Mouse (Mus musculus): ENCODE data around the gene Htra1. TPM values are rescaled to one million over a fixed set of nuclear protein-coding genes. Genes with fewer than 3 reads are reported as not detected.
A peak's percentile ranks its signal among the peaks of the same experiment; 100 is the strongest.

Htra1 gene
- total and polyA plus RNA-seq, 2 experiments from 2014 or later = 49.4 to 58.7 TPM

DNA sequence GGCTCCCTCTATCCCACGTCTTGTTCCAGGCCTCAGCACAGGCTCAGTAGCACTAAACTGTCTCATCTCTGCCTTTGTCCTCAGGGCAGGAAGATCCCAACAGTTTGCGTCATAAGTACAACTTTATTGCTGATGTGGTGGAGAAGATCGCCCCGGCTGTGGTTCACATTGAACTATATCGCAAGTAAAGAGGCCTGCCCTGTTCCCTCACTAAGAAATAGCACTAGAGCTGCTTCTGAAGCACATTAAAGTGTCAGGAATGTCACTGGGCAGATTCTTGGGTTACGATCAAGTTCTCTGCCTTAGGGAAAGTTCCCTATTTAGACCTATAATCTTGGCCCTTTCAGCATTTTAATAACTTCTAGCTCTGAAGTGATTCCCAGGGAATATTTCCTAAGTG is 25.5 kb downstream of the Htra1 start:
- 88% methylated on average over 6 of the region's 6 CpGs for WGBS
- no peak for ATAC-seq
- H3K9me3 ChIP-seq (ENCODE audit: low read length) = no peaks in the 10 kb centered on the region
- TF ChIP-seq CTCF (IDR thresholded peaks at IDR 0.05; ENCODE audit: low read depth) = no peak
- no peak overlapping the region for H3K9ac ChIP-seq (replicated peaks; ENCODE audit: low read length)
- no peaks in the 10 kb centered on the region for H3K36me3 ChIP-seq (ENCODE audit: insufficient read depth, low read length)
- H3K27ac ChIP-seq = no peak overlapping the region
- DNase-seq (ENCODE audit: low spot score) = no peak
- H3K4me2 ChIP-seq (ENCODE audit: low read depth, low read length) = no peak overlapping the region
- H3K4me3 ChIP-seq (ENCODE audit: low read length) = no peak overlapping the region
- H3K4me1 ChIP-seq (ENCODE audit: insufficient read depth, low read length) = no peaks in the 10 kb centered on the region
- no peaks in the 10 kb centered on the region for H3K27me3 ChIP-seq (ENCODE audit: insufficient read depth, low read length)

DNA sequence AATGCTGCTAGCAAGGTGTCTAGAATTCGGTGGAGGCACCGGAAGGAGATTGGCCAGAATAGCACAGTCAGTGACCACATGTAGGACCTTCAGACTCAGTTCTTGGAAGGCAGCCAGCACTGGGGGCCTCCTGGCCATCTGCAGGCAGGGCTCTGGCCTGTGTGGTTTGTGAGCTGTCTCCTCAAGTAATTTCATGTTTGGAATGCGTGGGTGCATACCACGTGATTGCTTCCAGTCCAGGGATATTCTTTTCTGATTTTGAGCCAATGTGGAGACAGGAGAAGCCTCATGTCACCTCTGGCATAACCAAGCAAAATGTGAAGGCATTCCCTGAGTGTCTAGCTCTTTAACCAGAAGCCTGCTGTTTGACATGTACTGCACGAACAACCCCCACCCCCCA is 28.8 kb downstream of the Htra1 start:
- H3K4me3 ChIP-seq (ENCODE audit: low read length) = no peak overlapping the region
- no peaks in the 10 kb centered on the region for H3K4me1 ChIP-seq (ENCODE audit: insufficient read depth, low read length)
- H3K9ac ChIP-seq (replicated peaks; ENCODE audit: low read length) = no peak overlapping the region
- 0 out of 2 replicates have a peak overlapping the region, but pooled peaks have one; percentile 72 for H3K27ac ChIP-seq
- no peaks in the 10 kb centered on the region for H3K9me3 ChIP-seq (ENCODE audit: low read length)
- no peaks in the 10 kb centered on the region for H3K36me3 ChIP-seq (ENCODE audit: insufficient read depth, low read length)
- ATAC-seq = no peak
- WGBS = 38% methylated on average over 5 of the region's 5 CpGs
- TF ChIP-seq CTCF (IDR thresholded peaks at IDR 0.05; ENCODE audit: low read depth) = no peak
- no peaks in the 10 kb centered on the region for H3K27me3 ChIP-seq (ENCODE audit: insufficient read depth, low read length)
- H3K4me2 ChIP-seq (ENCODE audit: low read depth, low read length) = no peak overlapping the region
- DNase-seq (ENCODE audit: low spot score) = peak; percentile 59

DNA sequence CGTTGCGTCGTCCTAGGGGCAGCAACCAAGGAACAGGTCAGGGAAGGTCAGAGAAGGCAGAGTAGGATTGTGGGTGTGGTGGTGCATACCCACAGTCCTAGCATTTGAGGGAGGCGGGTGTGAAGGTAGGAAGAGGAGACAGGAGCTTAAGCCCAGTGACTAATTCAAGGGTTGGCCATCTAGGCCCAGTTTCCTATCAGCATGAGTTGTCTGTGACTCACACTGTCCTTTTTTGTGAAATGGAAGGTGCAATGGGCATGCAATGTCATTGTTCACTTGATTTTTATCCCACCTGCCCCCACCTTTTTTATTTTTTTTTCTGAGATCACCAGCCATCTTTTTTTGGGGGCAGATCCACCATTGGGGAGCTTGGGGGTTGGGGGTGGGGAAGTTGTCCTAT is 29.5 kb downstream of the Htra1 start:
- Histone ChIP-seq H3K4me3 (ENCODE audit: low read length) (no peak overlapping the region), H3K27me3 (ENCODE audit: insufficient read depth, low read length) (no peaks in the 10 kb centered on the region), H3K9me3 (ENCODE audit: low read length) (no peaks in the 10 kb centered on the region), H3K27ac (peak overlapping the region; percentile 72; the same call in 1 of the 2 replicates), H3K4me1 (ENCODE audit: insufficient read depth, low read length) (no peaks in the 10 kb centered on the region), H3K9ac (replicated peaks; ENCODE audit: low read length) (no peak overlapping the region), H3K36me3 (ENCODE audit: insufficient read depth, low read length) (no peaks in the 10 kb centered on the region), H3K4me2 (ENCODE audit: low read depth, low read length) (no peak overlapping the region)
- ATAC-seq (no peak), DNase-seq (ENCODE audit: low spot score) (no peak)
- no peak for TF ChIP-seq CTCF (IDR thresholded peaks at IDR 0.05; ENCODE audit: low read depth)
- 94% methylated on average over 4 of the region's 4 CpGs for WGBS

DNA sequence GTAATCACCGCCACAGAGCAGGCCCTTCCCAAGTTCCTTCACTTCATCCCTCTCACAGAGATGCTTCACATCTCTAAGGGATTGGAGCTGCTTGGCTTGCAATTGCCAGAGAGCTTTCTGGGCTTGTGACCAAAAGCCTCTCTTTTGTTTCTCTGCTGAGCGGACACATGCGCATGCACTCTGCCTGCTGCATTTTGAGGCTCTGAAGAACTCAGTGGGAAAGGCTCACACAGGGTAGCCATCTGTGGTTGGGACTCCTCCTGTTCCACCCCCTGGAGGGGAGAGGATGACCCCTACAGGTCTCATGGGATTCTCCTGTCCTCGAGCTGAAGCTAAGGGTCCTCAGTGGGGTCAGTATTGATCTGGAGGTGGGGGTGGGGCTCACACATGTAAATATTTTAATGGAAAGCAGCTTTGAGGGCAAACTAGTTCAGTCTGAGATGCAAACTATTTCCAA is 30.0 kb downstream of the Htra1 start:
- no peak overlapping the region for H3K9ac ChIP-seq (replicated peaks; ENCODE audit: low read length)
- no peaks in the 10 kb centered on the region for H3K36me3 ChIP-seq (ENCODE audit: insufficient read depth, low read length)
- no peaks in the 10 kb centered on the region for H3K4me1 ChIP-seq (ENCODE audit: insufficient read depth, low read length)
- no peak for TF ChIP-seq CTCF (IDR thresholded peaks at IDR 0.05; ENCODE audit: low read depth)
- no peak overlapping the region for H3K4me3 ChIP-seq (ENCODE audit: low read length)
- peak overlapping the region; percentile 72; the same call in 1 of the 2 replicates for H3K27ac ChIP-seq
- H3K27me3 ChIP-seq (ENCODE audit: insufficient read depth, low read length) = no peaks in the 10 kb centered on the region
- 27% methylated on average over 4 of the region's 4 CpGs for WGBS
- DNase-seq (ENCODE audit: low spot score) (peak; percentile 89), ATAC-seq (peak; percentile 91)
- H3K9me3 ChIP-seq (ENCODE audit: low read length) = no peaks in the 10 kb centered on the region
- H3K4me2 ChIP-seq (ENCODE audit: low read depth, low read length) = no peak overlapping the region

DNA sequence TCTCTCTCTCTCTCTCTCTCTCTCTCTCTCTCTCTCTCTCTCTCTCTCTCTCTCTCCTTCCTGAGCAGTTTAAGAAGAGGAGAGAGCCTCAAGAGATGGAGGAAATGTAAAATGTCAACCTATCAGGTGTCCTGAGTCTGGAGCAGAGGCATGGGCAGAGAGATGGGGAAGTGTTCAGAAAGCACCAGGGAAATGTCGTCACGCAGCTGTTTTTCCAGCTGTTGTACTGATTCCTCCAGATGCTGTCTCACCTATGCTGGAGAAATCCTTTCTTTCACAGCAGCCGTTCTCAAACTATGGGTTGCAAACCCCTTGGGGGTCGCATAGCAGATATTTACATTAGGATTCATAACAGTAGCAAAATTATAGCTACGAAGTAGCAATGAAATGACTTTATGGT is 30.5 kb downstream of the Htra1 start:
- 75% methylated on average over 5 of the region's 5 CpGs for WGBS

DNA sequence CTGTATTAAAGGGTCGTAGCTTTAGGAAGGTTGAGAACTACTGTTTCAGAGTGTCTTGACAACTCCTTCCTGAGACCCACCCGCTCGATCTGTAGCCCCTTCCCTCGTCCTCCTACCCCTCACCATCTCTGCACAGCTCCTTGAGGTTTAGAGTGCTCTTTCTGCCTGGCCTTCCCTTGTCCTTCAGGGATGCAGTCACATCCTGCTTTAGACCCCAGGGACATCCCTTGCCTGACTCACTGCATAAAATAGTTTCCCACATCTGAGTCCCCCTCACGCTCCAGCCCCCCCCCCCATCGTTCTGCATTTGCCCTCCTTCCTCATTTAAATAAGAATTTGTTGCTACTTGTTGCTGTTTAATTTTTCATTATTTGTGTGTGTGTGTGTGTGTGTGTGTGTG is 31.0 kb downstream of the Htra1 start:
- H3K4me1 ChIP-seq (ENCODE audit: insufficient read depth, low read length) = no peaks in the 10 kb centered on the region
- no peaks in the 10 kb centered on the region for H3K9me3 ChIP-seq (ENCODE audit: low read length)

More for the DNA sequence above, 30.5 kb downstream of the Htra1 start:
- Histone ChIP-seq H3K36me3 (ENCODE audit: insufficient read depth, low read length) (no peaks in the 10 kb centered on the region), H3K4me1 (ENCODE audit: insufficient read depth, low read length) (no peaks in the 10 kb centered on the region), H3K27me3 (ENCODE audit: insufficient read depth, low read length) (no peaks in the 10 kb centered on the region), H3K9me3 (ENCODE audit: low read length) (no peaks in the 10 kb centered on the region), H3K9ac (replicated peaks; ENCODE audit: low read length) (no peak overlapping the region), H3K4me2 (ENCODE audit: low read depth, low read length) (no peak overlapping the region), H3K4me3 (ENCODE audit: low read length) (no peak overlapping the region), H3K27ac (no peak overlapping the region)
- ATAC-seq (no peak), DNase-seq (ENCODE audit: low spot score) (no peak)
- no peak for TF ChIP-seq CTCF (IDR thresholded peaks at IDR 0.05; ENCODE audit: low read depth)

DNA sequence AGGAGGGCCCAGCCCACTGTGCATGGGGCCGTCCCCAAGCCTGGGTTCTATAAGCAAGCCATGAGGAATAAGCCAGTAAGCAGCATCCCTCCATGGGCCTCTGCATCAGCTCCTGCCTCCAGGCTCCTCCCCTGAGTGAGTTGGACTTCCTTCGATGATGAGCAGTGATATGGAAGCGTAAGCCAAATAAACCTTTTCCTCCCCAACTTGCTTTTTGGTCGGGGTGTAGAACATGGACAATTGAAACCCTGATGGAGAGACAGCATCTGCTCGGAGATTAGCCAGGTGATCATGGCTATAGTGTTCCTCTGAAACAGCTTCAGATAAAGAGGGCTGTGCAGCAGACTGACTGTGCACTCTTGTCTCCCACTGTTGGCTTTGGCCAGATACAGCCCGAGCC is 32.0 kb downstream of the Htra1 start:
- WGBS = 93% methylated on average over 6 of the region's 6 CpGs
- no peak overlapping the region for H3K4me3 ChIP-seq (ENCODE audit: low read length)
- H3K36me3 ChIP-seq (ENCODE audit: insufficient read depth, low read length) = no peaks in the 10 kb centered on the region
- no peak for TF ChIP-seq CTCF (IDR thresholded peaks at IDR 0.05; ENCODE audit: low read depth)
- H3K9ac ChIP-seq (replicated peaks; ENCODE audit: low read length) = no peak overlapping the region
- H3K4me1 ChIP-seq (ENCODE audit: insufficient read depth, low read length) = no peaks in the 10 kb centered on the region
- DNase-seq (ENCODE audit: low spot score) (no peak), ATAC-seq (no peak)
- H3K4me2 ChIP-seq (ENCODE audit: low read depth, low read length) = no peak overlapping the region
- H3K27ac ChIP-seq = no peak overlapping the region
- H3K9me3 ChIP-seq (ENCODE audit: low read length) = no peaks in the 10 kb centered on the region
- H3K27me3 ChIP-seq (ENCODE audit: insufficient read depth, low read length) = no peaks in the 10 kb centered on the region

More for the DNA sequence above, 31.0 kb downstream of the Htra1 start:
- H3K27me3 ChIP-seq (ENCODE audit: insufficient read depth, low read length) = no peaks in the 10 kb centered on the region
- TF ChIP-seq CTCF (IDR thresholded peaks at IDR 0.05; ENCODE audit: low read depth) = no peak
- 0 out of 2 replicates have a peak, but pooled peaks have one; percentile 22 for ATAC-seq
- H3K4me3 ChIP-seq (ENCODE audit: low read length) = no peak overlapping the region
- H3K36me3 ChIP-seq (ENCODE audit: insufficient read depth, low read length) = no peaks in the 10 kb centered on the region
- no peak overlapping the region for H3K27ac ChIP-seq
- H3K9ac ChIP-seq (replicated peaks; ENCODE audit: low read length) = no peak overlapping the region
- WGBS = 76% methylated on average over 6 of the region's 6 CpGs
- no peak for DNase-seq (ENCODE audit: low spot score)
- H3K4me2 ChIP-seq (ENCODE audit: low read depth, low read length) = no peak overlapping the region

Data from hindbrain, postnatal 0 days (tissue).